Mouse (Mus musculus) G1E (cell line): ENCODE results near the gene Spast. TPM values are rescaled to one million over a fixed set of nuclear protein-coding genes. Genes with fewer than 3 reads are reported as not detected.
"Not testable (repeated sequence)": the region's sequence is repeated elsewhere in the genome, so short reads cannot be mapped to it uniquely, and the experiment has no call there.

Experiments
- ATAC-seq: 2 replicates; pipeline ENCODE4 v1.8.0; 2016; ENCODE audit warnings: mild to moderate bottlenecking; ENCODE audit not compliant: insufficient number of reproducible peaks, poor library complexity, low FRiP score, severe bottlenecking; ENCODE audit errors: extremely low read depth
- DNase-seq: peaks from one replicate; pipeline ENCODE4 v3.0.0; 2012; ENCODE audit warnings: low spot score
- H3K27me3 ChIP-seq: 2 replicates; pipeline ENCODE4 v1.6.1; 2012; ENCODE audit warnings: mild to moderate bottlenecking, low read length, inconsistent platforms; ENCODE audit not compliant: insufficient read depth
- H3K36me3 ChIP-seq: replicated peaks from 2 replicates; pipeline ENCODE3; 2012; ENCODE audit warnings: mild to moderate bottlenecking, inconsistent platforms
- H3K4me1 ChIP-seq: 2 replicates; pipeline ENCODE4 v1.6.1; 2012; ENCODE audit warnings: low read depth, low read length, inconsistent platforms, mixed read lengths; ENCODE audit not compliant: insufficient read depth
- H3K4me3 ChIP-seq: 2 replicates; pipeline ENCODE4 v1.5.1; 2012; ENCODE audit warnings: low read depth, mild to moderate bottlenecking, inconsistent platforms, low read length, moderate library complexity, mixed read lengths
- H3K9me3 ChIP-seq: replicated peaks from 2 replicates; pipeline ENCODE4 v1.6.1; 2012; ENCODE audit warnings: inconsistent platforms
- CTCF ChIP-seq: IDR thresholded peaks from 2 replicates; pipeline ENCODE4 v1.5.1; 2012; ENCODE audit warnings: low read depth, low read length, inconsistent platforms, mixed read lengths
- GATA1 ChIP-seq: IDR thresholded peaks from 2 replicates; pipeline ENCODE4 v1.6.1; 2012; ENCODE audit warnings: borderline replicate concordance, low read length, inconsistent platforms, mixed read lengths
- GATA2 ChIP-seq: IDR thresholded peaks from 2 replicates; pipeline ENCODE4 v1.6.1; 2012; ENCODE audit warnings: low read depth, low read length, inconsistent platforms, borderline replicate concordance
- POLR2AphosphoS5 ChIP-seq: IDR thresholded peaks from 2 replicates; pipeline ENCODE4 v1.6.1; 2012; ENCODE audit warnings: low read depth, low read length, inconsistent platforms; ENCODE audit not compliant: insufficient replicate concordance
- TAL1 ChIP-seq: conservative IDR thresholded peaks from 2 replicates; pipeline ENCODE4 v1.6.1; 2012; ENCODE audit warnings: low read depth, low read length, inconsistent platforms, mixed read lengths
- polyA plus RNA-seq: library from polyadenylated mRNA; stranded (reverse); fragments of >175 nt; gene quantifications from 2 replicates; pipeline ENCODE4 v1.2.3, GENCODE M21; 2012
- total RNA-seq, 2 experiments: library from RNA; stranded (forward) in 1 of 2; stranded (reverse) in 1 of 2; fragments of 200-1000 nt in 1 of 2; fragments of >200 nt in 1 of 2; fragmentation: Nextera tagmentation in 1 of 2; gene quantifications; 2 replicates each; pipeline ENCODE4 v1.2.3; 2014 to 2017

Gene Spast
- total and polyA plus RNA-seq, 3 experiments = 7.9 to 33.9 (median 31.2) TPM

DNA sequence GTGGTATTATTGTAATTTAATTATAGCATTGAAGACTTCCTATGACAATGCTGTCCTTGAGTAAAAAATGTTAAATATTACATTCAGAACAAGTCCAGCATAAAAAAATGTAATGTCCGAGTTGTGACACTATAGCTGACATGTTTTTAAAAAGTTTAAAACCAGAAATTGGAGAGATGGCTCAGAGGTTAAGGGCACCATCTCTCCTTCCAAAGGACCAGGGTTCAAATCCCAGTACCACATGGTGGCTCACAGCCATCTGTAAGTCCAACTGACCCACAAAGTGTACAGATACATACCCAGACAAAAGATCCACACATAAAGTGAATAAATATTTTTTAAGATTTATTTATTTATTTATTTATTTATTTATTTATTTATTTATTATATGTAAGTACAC lies 32.8 kb upstream of the Spast start:
- ATAC-seq (no peak), DNase-seq (no peak)
- Histone ChIP-seq H3K27me3 (no peaks in the 10 kb centered on the region), H3K9me3 (no peaks in the 10 kb centered on the region), H3K4me3 (no peak overlapping the region), H3K36me3 (peaks cover 83% of the 10 kb centered on the region), H3K4me1 (peaks cover 7% of the 10 kb centered on the region; the same call in 1 of the 2 replicates)
- no peak for TF ChIP-seq TAL1
- no peak for TF ChIP-seq POLR2AphosphoS5
- TF ChIP-seq GATA1 = no peak
- no peak for TF ChIP-seq GATA2
- TF ChIP-seq CTCF = no peak

DNA sequence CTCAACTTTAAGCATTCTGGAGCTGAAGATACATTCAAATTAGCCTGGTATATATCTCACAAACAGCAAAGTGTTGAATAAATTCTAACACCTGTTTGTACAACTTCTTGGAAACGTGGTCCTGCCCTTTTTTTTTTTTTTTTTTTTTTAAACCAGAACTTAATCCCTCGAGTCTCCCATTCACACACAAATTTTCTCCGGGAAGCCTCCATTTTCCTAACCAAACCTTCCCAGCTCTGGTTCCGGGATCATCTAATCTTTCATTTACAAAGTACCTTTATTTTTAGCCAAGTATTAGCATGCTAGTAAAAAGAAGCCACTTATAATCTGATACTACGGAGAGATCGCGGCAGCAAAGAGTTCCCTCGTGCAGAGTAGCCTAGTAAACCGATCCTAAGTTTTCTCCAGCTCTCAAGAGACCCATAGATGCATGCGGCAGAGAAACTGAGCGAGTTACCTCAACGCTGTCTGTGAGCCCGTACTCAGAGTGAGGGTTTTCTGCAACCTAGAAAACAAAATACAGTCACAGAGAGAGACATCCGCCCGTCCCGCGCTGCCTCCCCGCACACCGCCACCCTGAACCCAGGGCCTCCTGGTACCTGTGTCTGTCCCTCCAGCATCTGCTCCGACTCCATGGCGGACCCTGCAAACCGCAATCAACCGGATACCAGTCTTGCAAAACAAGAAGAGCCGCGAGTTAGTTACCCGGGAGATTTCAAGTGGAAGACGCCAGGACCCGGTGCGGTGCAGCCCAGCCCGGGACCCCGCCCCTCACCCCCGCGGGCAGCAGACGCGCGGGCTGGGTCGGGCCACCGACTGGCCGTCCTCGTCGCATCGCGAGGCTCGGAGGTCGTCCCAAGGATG lies 23.1 kb upstream of the Spast start:
- H3K36me3 ChIP-seq = peaks cover 24% of the 10 kb centered on the region
- H3K4me3 ChIP-seq = peak overlapping the region; percentile 91
- ATAC-seq (peak; percentile 25; the same call in 1 of the 2 replicates), DNase-seq (no peak)
- H3K27me3 ChIP-seq = no peaks in the 10 kb centered on the region
- peaks cover 21% of the 10 kb centered on the region for H3K4me1 ChIP-seq
- TF ChIP-seq CTCF (no peak), POLR2AphosphoS5 (no peak), TAL1 (no peak)
- no peaks in the 10 kb centered on the region for H3K9me3 ChIP-seq

DNA sequence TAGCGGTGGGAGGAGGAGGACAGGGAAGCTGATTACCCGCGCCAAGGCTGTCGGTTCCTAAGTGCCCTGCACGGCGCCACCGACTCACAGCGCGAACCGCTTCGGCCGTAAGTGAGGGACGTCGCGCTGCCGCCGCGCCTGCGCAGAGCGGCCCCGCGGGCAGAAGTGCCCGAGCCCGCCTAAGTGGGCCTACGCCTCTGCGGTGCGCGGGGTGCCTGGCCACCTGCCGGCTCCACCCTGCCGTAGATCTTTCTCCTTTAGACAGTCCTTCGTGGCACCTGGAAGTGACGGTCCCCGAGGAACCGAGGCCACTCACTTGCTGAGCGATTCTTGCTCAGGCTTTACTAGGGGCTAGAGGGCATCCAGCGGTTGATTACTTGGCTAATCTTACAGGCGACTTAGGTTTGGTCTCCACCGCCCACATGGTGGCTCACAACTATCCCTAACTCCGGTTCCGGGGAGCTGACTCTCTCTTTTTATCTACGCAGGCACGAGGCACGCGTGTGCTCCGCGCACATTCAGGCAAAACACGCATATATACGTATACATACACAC lies 22.4 kb upstream of the Spast start:
- ATAC-seq (peak; percentile 79), DNase-seq (peak; percentile 90)
- peaks cover 18% of the 10 kb centered on the region for H3K36me3 ChIP-seq

DNA sequence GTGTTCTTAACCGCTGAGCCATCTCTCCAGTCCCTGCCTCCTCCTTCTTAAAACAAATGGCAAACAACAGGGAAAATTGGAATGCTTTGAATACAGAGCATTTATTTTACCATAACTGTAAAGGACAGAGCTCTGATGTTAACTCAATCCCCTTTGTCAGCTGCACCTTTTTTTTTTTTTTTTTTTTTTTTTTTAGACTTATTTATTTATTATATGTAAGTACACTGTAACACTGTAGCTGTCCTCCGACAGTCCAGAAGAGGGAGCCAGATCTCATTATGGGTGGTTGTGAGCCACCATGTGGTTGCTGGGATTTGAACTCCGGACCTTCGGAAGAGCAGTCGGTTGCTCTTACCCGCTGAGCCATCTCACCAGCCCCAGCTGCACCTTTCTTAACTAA lies 20.1 kb upstream of the Spast start:
- Histone ChIP-seq H3K27me3 (no peaks in the 10 kb centered on the region), H3K9me3 (no peaks in the 10 kb centered on the region), H3K4me1 (peaks cover 19% of the 10 kb centered on the region), H3K4me3 (no peak overlapping the region), H3K36me3 (peaks cover 12% of the 10 kb centered on the region)
- no peak for TF ChIP-seq GATA2
- no peak for TF ChIP-seq GATA1
- no peak for TF ChIP-seq POLR2AphosphoS5
- TF ChIP-seq TAL1 = no peak
- no peak for TF ChIP-seq CTCF
- ATAC-seq (no peak), DNase-seq (no peak)

More for the DNA sequence above, 22.4 kb upstream of the Spast start:
- Histone ChIP-seq H3K27me3 (no peaks in the 10 kb centered on the region), H3K9me3 (no peaks in the 10 kb centered on the region), H3K4me3 (peak overlapping the region; percentile 91), H3K4me1 (peaks cover 18% of the 10 kb centered on the region)
- TF ChIP-seq CTCF = no peak
- TF ChIP-seq GATA2 = no peak
- no peak for TF ChIP-seq POLR2AphosphoS5
- no peak for TF ChIP-seq TAL1
- TF ChIP-seq GATA1 = no peak

DNA sequence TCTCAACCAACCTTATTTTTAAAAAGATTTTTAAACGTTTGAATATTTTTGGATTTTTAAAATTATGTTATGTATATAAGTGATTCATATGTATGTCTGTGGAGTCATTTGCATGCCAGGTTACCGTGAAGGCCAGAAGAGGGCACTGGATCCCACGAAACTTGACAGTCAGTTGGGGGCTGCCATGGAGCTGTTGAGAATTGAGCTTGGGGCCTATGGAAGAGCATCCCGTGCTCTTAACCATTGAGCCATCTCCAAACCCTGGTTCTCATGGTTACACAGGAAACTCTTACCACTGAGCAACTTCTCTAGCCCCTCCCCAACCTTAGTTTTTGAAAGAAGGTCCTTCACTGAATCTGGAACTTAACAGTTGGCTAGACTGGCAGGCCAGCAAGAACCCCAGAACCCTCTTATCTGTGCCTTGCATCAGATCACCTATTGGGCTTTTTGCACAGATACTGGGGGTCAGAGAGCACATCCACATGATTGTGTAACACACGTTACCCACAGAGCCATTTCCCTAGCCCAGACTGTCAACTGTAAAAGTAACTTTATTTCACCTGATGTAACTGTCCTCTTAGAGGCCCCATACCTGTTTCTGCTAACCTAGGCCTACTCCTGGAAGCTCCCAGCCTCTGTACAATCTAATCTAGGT lies 16.3 kb upstream of the Spast start:
- H3K4me3 ChIP-seq = no peak overlapping the region
- TF ChIP-seq GATA1 = no peak
- no peak for TF ChIP-seq CTCF
- TF ChIP-seq TAL1 = no peak
- TF ChIP-seq POLR2AphosphoS5 = no peak
- no peak for TF ChIP-seq GATA2
- no peaks in the 10 kb centered on the region for H3K36me3 ChIP-seq
- H3K4me1 ChIP-seq = peaks cover 5% of the 10 kb centered on the region; the same call in 1 of the 2 replicates
- H3K27me3 ChIP-seq = no peaks in the 10 kb centered on the region
- H3K9me3 ChIP-seq = no peaks in the 10 kb centered on the region
- DNase-seq (no peak), ATAC-seq (no peak)

DNA sequence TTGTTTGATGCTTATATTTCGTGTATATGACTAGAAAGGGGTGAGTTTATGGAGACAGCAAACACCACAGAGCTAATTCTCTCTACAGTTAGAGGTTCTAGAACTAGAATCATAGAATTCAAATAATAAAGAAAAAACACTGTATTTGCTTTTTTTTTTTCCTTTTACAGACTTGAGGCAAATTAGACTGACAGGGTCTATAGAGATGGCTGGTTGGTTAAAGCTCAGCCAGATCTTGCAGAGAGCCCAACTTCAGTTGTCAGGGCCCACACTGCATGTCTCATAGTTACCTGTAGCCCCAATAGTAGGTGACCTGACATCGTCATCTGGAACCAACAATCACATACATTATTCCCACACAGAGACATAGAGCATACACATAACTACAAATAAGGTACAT lies 14.9 kb upstream of the Spast start, which contains the start of gene Dpy30:
Dpy30 (minus strand) TSS at position 101 of the 400 bp plus-strand sequence.
- H3K9me3 ChIP-seq = no peaks in the 10 kb centered on the region
- ATAC-seq (no peak), DNase-seq (no peak)
- TF ChIP-seq GATA2 (no peak), POLR2AphosphoS5 (no peak), TAL1 (no peak), CTCF (no peak), GATA1 (no peak)
- H3K4me1 ChIP-seq = peaks cover 5% of the 10 kb centered on the region; the same call in 1 of the 2 replicates
- no peak within 1 kb of the TSS for H3K4me3 ChIP-seq
- H3K27me3 ChIP-seq = no peaks in the 10 kb centered on the region
- H3K36me3 ChIP-seq = no peaks in the 10 kb centered on the region

DNA sequence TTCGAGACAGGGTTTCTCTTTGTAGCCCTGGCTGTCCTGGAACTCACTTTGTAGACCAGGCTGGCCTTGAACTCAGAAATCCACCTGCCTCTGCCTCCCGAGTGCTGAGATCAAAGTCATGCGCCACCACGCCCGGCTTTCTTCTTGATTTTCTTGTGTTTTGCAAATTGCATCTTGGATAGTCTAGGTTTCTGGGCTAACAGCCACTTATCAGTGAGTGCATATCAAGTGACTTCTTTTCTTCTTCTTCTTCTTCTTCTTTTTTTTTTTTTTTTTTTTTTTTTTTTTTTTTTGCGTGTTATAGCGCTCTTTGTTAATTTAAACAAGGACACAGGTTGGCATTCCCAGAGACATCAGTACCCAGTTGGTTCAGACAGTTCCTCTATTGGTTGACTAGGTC lies 11.6 kb upstream of the Spast start:
- not testable (repeated sequence) for H3K36me3 ChIP-seq, H3K4me3 ChIP-seq, H3K27me3 ChIP-seq, H3K4me1 ChIP-seq, H3K9me3 ChIP-seq, DNase-seq, ATAC-seq

DNA sequence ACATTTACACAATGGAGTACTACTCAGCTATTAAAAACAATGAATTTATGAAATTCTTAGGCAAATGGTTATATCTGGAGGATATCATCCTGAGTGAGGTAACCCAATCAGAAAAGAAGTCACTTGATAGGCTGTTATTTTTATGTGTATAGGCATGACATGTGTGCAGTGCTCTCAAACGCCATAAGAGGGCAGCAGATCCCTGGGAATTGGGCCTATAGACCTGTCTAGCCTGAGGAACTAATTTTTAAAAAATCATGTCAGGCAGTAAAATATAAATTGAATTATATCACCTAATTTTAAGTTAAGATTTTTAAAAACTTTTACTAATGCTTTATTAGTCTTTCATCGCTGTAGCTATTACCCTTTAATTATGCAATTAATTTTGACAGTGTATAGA lies 10.6 kb upstream of the Spast start:
- peak; percentile 63 for ATAC-seq
- not testable (repeated sequence) for DNase-seq, H3K4me1 ChIP-seq, H3K27me3 ChIP-seq, H3K4me3 ChIP-seq, H3K36me3 ChIP-seq, H3K9me3 ChIP-seq
